Mouse (Mus musculus): ENCODE measurements at regions not wholly inside any gene's neighbourhood (a gene's known extent, or its start where the extent isn't known, plus 50 kb on each side); places are given as distances from the start of the nearest gene placed in this dataset.

DNA sequence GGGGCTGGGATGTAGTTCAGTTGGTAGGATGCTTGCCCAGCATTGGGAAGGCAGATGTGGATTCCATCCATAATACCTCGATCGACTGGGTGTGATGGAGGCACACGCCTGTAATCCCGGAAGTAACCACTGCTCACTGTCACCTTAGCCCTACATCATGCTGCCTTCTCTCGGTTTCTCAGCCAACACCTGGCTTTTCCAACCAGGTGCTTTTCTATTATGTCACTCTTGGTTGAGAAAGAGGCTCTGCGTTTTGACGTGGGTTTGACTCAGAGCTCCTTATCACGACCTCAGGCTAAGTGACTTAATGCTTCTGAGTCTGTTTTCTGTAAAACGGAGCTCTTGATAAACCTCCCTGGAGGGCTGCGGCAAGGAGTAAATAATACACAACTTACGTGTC lies 126.2 kb upstream of the Adgrl2 start:
- DNase-seq (ENCODE audit: low read depth, low spot score), result no peak

DNA sequence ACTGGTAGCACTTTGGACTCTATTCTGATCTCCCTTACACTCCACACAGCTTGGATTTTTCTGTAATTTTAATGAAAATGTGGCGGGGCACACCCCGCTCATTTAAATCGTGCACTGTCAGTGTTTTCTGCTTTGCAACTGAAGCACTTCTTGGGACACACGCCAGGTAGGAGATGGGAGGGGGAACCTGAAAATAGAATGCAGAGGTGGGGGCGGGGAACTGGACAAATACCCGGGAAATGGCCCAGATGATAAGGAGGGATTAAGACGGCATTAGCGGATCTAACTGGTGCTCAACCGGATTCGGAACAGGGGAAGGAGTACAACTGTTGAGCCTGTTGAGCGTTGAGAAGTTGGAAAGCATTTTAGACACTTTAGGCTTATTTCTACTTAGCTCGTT lies 125.5 kb upstream of the Adgrl2 start:
- DNase-seq (ENCODE audit: low read depth, low spot score), result no peak

DNA sequence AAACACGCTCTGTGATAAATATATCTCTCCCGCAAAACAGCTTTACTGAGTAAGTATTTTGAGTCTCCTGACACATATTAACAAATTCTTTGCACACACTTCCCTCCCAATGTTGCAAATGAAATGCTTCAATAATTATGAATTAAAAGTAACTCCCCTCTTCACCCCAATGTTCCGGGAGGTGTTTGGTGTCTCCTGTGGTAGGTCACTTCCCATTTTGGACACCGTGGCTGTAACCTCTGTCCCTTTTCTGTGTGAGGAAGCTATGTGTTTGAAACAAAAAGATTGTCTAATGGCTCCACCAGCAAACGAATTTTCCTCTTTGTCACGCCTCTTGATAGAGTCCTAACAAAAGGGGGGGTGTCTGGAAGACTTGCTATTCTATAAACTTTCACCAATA lies 122.5 kb upstream of the Adgrl2 start:
- DNase-seq (ENCODE audit: low read depth, low spot score), result no peak

DNA sequence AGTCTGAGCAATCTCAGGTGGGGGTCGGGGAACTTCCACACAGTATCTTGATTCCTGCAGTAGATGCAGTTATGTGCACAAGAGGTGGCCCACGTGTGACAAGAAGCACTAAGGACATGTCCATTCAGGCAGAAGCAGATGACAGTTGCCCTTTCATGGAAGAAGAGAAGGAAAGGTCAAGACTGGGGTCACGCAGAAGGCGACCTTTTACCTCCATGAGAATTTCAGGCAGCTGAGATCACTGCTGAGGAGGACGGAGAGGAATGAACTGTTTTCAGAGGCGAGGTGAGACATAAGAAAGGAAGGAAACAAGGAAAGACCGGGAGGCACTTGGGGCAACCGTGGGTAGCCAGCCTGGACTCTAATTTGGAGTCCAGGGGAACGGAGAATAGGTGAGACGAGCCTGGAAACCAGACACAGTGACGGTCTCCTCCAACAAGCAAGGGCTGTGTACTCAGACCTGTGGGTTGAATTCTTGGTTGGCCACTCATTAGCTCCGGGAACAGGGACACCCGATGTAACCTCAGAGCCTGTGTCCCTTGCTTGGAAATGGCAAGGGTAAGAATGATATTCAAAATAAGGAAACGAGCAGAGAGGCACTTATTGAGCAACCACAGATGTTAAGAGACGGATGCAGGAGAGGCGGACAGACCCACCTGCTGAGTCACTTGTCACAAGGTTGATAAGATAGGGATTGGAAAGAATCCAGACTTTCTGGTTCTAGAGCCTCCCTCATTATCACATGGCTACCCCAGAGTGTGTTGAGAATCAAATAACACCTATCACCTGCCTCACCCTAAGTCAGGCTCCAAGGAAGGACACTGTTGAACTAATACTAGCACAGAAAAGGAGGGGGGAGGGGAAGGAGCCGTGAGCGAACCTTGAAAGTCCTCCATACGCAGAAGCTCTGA lies 121.4 kb upstream of the Adgrl2 start:
- no peak for DNase-seq (ENCODE audit: low read depth, low spot score)

DNA sequence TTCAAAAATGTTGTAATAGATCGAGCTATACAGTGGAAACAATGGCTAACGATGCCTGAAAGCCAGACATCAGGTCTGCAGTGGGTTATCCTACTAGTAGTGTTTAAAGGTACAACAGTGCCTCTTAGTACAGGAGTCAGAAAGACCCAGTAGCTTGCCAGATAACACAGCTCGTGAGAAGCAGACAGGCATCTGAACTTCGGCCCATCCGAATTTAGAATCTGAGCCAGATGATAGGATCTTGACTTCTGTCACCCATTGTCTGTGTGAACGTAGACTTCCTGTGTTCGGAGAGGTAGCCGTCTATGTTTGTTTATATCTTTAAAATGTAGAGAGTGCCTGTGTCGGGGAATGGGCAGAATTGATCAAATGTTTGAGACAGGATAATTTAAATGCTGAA lies 120.5 kb upstream of the Adgrl2 start:
- DNase-seq (ENCODE audit: low read depth, low spot score), result no peak

DNA sequence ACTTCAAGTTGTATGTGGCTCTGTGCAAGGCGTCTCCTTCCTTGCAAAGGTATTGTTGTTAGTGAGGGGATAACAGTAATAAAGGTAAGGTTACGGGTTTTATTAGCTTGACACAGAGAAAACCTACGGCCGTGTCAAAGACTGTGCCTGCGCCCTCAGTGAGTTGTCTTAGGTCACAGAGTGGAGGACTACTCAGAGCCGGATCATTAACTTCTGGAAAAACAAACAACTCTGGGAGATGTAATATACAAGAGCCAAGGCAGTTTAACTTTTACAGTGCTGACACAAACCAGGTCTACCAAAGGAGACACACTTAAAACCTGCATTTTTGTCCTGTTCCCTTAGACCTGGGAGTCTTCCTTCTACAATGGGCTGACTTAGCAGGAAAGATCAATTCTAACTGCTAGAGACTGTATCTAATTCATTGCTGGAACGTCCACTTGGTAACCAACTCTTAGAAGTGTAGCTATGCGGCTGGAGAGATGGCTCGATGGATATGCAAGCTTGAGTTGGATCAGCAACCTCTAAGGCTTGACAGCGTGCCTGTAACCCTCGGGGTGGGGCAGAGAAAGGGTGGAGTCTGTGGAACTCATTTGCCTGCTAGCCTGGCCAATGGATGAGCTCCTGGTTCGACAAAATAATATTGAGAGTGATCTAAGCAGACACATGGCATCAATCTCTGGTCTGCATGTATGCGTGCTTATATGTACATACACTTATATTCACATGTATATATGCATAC lies 115.5 kb upstream of the Adgrl2 start:
- DNase-seq (ENCODE audit: low read depth, low spot score), result no peak

DNA sequence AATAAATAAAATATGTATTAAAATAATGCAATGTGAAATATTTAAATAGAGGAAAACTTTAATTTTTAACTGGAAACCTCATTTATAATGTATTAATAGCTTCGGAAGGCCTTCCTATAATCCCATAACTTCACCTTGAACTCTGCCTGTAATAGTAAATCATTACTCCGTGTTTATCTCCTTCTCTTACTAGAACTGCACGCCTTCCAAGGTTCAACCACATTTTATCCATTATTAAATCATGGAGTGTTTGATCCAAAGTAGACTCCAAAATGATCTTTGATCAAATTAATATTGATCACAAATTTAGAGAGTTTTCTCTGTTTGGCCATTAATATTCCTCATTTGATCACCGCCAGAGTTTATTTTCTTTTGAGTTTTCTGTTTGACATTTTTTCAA lies 114.8 kb upstream of the Adgrl2 start:
- no peak for DNase-seq (ENCODE audit: low read depth, low spot score)

DNA sequence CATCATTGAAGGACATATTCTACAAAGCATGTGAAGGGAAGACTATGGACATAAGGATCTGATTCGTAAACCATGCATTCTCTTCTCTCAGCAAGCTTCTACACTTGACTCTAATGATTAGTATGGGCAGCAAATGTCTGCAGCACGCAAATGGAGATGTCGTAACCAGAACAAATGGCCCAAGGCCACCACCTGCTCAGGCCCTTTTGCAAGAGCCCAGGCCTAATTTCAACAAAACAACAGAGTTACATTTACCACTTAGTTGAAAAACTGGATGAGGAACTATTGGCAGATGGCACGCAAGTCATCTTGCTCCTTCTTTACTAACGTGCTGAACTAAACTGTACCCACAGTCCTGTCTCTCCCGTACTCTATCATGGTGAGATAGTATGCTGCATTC lies 113.7 kb upstream of the Adgrl2 start:
- no peak for DNase-seq (ENCODE audit: low read depth, low spot score)

DNA sequence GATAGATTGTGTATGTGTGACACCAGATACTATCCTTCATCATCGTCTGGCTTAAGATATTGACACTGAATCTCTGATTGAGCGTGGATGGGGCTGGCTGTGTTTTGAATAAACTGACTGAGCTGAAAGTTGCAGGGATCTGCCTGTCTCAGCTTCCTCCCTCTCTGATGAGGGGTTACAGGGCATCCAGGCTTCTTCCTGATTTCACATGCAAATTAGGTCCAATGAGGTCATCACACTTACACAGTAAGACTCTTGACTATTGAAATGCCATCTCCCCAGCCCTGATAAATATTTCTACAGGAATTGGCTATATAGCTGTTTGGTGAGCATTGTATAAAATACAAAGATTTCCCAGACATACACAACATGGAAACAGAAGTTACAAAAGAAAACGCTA lies 113.1 kb upstream of the Adgrl2 start:
- DNase-seq (ENCODE audit: low read depth, low spot score), result no peak

DNA sequence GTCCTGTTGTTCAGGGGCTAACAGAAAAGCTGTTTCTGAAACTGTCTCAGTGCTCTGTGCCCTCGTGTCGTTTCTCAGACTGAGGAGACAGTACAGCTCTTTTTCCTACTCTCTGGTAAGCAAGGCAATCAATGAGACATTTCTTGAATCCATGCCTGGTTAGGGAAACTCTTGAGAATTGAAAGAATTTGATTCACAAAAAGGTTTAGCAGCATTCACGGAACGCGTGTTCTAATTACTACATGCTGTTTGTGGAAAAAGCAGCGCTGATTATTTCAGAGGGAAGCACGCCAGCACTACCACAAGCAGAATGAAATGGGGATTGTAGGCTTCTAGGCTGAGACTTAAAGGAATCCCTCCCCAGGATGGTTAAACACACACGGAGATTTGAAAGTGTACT lies 112.5 kb upstream of the Adgrl2 start:
- peak; percentile 40 for DNase-seq (ENCODE audit: low read depth, low spot score)

DNA sequence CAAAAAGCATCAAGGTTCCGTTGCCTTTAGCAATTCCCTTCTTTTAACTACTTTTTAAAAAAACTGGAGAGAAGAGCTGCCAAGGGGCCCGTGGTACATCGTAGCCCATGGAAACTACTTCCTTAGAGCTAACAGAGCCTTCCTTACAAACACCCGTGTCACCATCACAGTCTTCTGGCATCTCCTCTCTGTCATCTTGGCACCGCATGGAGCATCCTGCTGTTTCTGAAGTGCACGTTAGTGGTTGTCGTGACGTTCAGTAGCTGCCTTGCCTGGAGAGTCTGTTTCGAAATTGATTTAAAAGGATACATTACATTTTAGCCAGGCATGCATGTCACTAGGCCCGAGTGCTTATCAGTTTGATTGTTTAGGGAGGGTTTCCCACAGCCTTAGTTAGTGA lies 111.4 kb upstream of the Adgrl2 start:
- peak; percentile 40 for DNase-seq (ENCODE audit: low read depth, low spot score)

DNA sequence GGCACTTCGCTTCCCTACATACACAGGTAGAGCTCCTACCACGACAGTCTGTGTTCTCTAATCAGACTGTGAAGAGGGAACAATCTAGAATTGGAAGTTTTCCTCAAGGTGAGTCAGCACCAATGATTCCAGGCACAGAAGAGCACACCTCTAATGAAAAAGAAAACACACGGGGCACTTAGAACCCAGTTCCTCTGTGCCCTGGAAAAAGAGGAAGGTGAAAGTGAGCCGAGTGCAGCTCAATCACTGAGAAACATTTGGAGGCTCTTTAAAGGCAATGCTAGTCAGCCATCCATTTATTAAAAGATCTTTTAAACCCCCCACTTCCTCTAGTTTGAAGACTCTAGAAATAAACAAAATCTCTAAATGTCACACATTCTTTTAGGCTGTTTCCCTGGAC lies 108.4 kb upstream of the Adgrl2 start:
- no peak for DNase-seq (ENCODE audit: low read depth, low spot score)

DNA sequence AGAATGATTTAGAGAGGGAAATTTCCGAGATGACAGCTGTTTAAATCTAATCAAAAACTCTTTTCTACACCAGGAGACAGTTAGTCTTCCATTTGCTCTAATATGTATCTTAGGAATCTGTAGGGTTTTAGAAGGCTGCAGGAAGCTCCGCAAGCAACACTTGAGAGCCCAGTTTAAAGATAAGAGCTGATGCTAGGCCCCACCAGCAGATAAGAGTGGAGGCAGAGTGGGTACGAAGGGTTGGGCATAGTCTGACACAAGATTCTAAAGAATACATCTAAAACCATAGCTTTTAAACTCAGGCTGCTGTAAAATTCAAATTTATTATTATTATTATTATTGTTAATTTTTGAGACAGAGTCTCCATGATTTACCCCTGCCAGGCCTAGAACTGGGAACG lies 106.7 kb upstream of the Adgrl2 start:
- DNase-seq (ENCODE audit: low read depth, low spot score), result no peak

DNA sequence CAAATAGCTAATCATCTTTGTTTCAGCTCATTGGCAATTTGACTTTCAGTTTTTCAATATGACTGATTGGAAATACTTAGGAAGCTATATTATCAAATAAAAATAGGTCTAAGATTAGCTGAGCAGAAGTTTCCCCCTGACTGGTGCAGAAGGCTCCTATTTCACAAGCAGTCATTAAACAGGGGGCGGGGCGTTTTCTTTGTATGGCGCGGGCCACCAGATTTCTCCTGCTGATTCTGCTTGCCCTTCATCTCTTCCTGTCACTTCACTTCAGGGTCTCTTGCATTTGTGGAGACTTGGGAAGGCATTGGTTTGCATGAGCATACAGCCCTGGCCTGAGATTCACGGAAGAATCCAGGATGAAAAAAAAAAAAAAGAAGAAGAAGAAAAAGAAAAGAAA lies 102.3 kb upstream of the Adgrl2 start:
- DNase-seq (ENCODE audit: low read depth, low spot score), result no peak

DNA sequence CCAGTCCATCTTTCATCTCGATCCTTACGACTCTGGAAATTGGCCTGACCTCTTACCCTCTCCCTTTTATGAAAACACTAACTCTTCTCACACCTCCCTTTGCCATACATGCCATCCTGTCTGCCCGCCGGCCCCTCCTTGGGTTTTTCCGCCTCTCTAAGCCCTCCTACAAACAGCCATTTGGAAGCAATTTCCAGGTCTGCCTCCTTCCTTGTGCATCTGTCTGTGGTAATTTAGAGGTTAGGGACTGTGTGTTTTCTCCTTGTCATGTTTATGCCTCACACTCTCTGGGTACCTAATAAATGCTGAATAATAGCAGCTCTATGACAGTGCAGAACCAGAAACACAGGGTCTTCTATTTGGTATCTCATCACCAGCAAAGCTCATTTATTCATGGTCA lies 99.7 kb upstream of the Adgrl2 start:
- DNase-seq (ENCODE audit: low read depth, low spot score), result no peak

DNA sequence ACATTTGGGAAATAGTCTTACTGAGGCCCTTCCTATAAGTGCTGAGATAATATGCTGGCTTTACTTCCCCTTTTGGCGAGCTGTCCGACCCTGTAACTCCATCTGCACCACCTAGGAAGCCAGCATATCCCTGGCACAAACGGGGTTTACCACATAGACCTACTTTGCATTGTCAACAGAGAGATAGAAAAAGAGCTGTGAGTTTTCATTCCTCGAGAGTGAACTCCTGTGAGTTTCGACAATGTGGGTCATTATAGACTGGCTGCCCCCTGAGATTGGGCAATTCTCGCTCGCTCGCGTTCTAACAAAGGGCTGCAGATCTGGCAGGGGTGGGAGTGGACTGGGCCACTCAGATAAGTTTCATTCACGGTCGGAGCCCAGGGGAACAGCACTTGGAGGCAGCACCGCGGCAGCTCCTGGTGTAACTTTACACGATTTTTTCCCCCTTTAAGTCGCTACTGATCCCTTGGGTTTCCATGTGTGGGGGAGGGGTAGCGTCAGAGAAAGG lies 98.3 kb upstream of the Adgrl2 start:
- DNase-seq (ENCODE audit: low read depth, low spot score), result no peak

DNA sequence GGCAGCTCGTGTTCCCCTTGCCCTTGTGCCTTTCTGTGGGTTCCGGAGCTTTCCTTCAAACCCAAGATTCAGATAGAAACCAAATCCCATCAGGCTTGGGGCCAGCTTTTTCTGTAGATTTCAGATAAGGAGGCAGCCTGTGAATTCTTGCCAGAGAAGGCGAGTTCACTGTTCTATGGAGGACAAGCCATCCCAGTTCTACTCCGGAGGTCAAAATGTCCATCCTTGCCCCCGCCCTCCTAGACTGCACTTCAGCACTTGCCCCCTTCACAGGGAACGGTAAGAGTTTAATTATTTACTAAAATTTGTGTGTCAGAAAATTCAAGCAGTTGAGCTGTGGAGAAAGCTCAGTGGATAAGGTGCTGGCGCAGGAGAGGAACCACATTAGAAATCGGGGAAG lies 97.1 kb upstream of the Adgrl2 start:
- no peak for DNase-seq (ENCODE audit: low read depth, low spot score)

DNA sequence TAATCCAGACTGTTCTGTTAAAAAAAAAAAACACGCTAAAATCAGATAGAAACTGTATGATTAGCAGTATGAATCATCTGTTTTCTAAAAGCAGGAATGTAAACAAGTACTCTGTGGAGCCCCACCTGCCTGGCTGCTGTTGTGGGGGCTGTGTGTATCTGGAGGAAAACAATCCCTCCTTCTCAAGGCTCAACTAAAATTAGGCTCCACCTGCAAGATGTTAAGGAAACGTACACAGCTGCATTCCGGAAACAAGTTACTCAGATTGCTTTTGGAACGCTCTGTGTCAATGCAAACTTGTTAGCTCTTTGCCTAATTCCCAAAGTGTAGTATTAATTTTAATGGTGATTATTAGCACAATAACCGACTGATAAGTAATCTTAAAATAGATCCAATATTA lies 96.3 kb upstream of the Adgrl2 start:
- DNase-seq (ENCODE audit: low read depth, low spot score), result peak; percentile 38

DNA sequence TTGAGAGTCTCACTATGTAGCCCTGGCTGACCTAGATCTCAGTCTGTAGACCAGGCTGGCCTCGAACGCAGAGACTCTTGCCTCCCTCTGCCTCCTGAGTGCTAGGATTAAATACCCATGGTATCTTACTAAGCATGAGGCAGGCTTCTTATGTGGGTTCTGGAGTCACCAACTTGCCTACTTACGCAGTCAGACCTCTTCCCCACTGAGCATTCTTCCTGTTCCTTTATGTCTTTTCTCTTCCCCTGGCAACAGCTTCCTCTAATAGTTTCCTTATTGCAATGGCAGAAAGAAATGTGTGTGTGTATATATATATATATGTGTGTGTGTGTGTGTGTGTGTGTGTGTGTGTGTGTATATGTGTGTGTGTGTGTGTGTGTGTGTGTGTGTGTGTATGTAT lies 95.7 kb upstream of the Adgrl2 start:
- peak; percentile 19 for DNase-seq (ENCODE audit: low read depth, low spot score)

DNA sequence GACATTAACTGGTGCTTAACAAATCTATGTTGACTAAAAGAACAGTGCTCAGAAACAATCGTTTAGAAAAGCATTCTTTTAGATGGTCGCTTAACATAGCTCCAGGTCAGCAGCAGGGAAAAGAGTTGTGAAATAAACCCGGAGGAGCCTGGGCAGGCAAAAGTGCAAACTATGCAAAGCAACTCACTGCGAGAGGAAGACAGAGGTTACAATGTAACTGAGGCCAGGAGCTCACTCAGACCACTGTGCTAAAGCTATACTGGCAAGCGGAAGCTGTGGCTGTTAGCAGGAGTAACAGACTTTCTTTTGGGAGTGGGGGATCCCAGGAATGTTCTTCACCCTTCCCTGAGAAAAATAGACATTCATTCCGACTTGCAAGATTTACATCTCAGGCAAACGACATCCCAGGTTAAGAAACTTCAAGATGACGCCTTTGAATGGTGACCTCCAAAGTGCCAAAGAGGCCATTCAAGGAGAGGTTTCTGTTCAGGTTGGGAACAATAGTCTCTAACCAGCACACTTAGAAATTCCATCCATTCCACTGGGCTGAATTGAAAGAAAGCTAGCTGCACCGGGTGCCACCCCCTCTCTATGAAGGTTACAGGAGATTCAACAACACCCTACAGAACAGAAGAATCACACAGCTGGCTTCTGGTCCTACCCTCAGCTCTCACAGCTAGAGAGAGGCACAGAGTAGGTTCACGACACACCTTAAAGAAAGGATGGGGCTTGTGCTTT lies 94.7 kb upstream of the Adgrl2 start:
- DNase-seq (ENCODE audit: low read depth, low spot score), result no peak

DNA sequence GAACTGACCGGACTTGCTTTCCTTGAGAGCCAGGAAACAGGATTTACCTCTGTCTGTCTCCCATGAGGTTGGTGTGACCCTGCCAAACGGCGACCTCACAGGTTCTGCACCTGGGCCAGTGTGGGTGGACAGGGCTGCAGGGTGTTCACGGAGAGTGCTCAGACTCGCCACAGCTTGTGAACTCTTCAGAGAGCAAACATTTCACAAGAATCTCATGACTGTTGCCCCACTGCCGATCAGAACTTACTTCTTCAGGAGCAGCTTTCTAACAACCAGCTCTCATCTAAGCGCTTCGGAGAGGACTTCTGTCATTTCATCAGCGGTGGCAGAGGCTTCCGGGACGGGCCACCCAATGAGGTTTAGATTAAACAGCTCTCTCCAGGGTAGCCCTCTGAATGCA lies 93.0 kb upstream of the Adgrl2 start:
- DNase-seq (ENCODE audit: low read depth, low spot score), result no peak

DNA sequence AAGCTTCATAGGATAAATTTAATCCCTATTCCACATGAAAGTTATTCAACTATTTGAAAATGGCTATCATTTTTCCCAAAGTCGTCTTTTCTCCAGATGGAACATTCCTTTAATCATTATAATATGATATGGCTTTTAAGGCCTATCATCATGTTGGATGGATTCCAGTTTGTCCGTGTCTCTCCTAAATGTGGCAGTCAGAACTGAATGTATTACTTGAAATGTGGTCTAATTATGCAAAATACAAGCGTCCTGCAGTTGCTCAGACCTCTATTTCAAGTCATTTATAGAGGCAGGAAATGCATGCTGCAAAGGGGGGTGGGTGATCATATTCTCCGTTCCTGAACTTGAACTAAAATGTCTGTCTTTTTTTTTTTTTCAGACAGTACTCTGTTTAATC lies 88.5 kb upstream of the Adgrl2 start:
- DNase-seq (ENCODE audit: low read depth, low spot score), result no peak
